Mouse (Mus musculus) heart, postnatal 0 days (tissue): ENCODE results near the gene Myl3. TPM values are rescaled to one million over a fixed set of nuclear protein-coding genes. Genes with fewer than 3 reads are reported as not detected.
A peak's percentile ranks its signal among the peaks of the same experiment; 100 is the strongest.

Source experiments
- ATAC-seq: fragments of 200-750 bp; cut with Nextera tagmentation; 2 replicates; pipeline ENCODE4 v1.8.0; 2017; ENCODE audit warnings: low read depth, moderate number of reproducible peaks, moderate library complexity; ENCODE audit not compliant: insufficient read depth
- DNase-seq: peaks from one replicate; pipeline ENCODE4 v3.0.0-alpha.2; 2016; ENCODE audit warnings: low spot score
- H3K27ac ChIP-seq: fragments of 300-500 bp; sonication (generic); 2 replicates; pipeline ENCODE4 v1.5.1; 2014; ENCODE audit warnings: low read depth, mild to moderate bottlenecking
- H3K27me3 ChIP-seq: fragments of 300-500 bp; sonication (generic); 2 replicates; pipeline ENCODE4 v1.6.1; 2014; ENCODE audit warnings: low read length, mixed read lengths; ENCODE audit not compliant: control insufficient read depth, insufficient read depth
- H3K36me3 ChIP-seq: fragments of 300-500 bp; sonication (generic); replicated peaks from 2 replicates; pipeline ENCODE4 v1.6.1; 2014; ENCODE audit warnings: low read length, mixed read lengths; ENCODE audit not compliant: control insufficient read depth, insufficient read depth
- H3K4me1 ChIP-seq: fragments of 300-500 bp; sonication (generic); 2 replicates; pipeline ENCODE4 v1.6.1; 2014; ENCODE audit warnings: antibody characterized with exemption; ENCODE audit not compliant: control insufficient read depth, insufficient read depth
- H3K4me2 ChIP-seq: fragments of 300-500 bp; sonication (generic); 2 replicates; pipeline ENCODE4 v1.6.1; 2014; ENCODE audit warnings: low read depth, mild to moderate bottlenecking, low read length, moderate library complexity
- H3K4me3 ChIP-seq: fragments of 300-500 bp; sonication (generic); 2 replicates; pipeline ENCODE4 v1.5.1; 2014; ENCODE audit warnings: low read depth, low read length
- H3K9ac ChIP-seq: fragments of 300-500 bp; sonication (generic); replicated peaks from 2 replicates; pipeline ENCODE4 v1.6.1; 2014; ENCODE audit warnings: low read depth, low read length, mixed read lengths
- H3K9me3 ChIP-seq: fragments of 300-500 bp; sonication (generic); replicated peaks from 2 replicates; pipeline ENCODE4 v1.6.1; 2016; ENCODE audit warnings: low read length; ENCODE audit not compliant: control insufficient read depth
- CTCF ChIP-seq: IDR thresholded peaks from 2 replicates; pipeline ENCODE4 v1.5.1; 2016; ENCODE audit warnings: antibody characterized with exemption, control low read depth, low read depth
- EP300 ChIP-seq: IDR thresholded peaks from 2 replicates; pipeline ENCODE4 v1.6.1; 2016; ENCODE audit warnings: antibody characterized with exemption, low read depth
- WGBS: fragments of 180-500 bp; shearing (Covaris S2); extraction: QIAGEN DNeasy Blood & Tissue Kit; methylation state at CpG from one replicate; pipeline ENCODE4 v1.1.7; 2014; 5-methylcytosine and 5-hydroxymethylcytosine counted together
- polyA plus RNA-seq: library from polyadenylated mRNA; unstranded; fragments of >200 nt; fragmentation: Nextera tagmentation; extraction: Ambion mirVana; gene quantifications from 2 replicates; pipeline ENCODE4 v1.2.1, GENCODE M21; 2015
- total RNA-seq: library from RNA; depleted of rRNA; stranded (reverse); fragments of >200 nt; gene quantifications from 2 replicates; pipeline ENCODE4 v1.2.3, GENCODE M21; 2014; ENCODE audit warnings: low replicate concordance

Gene Myl3
- total and polyA plus RNA-seq, 2 experiments from 2014 or later = 7,975 to 8,752 TPM

GRCm38 (mm10) chr9:110778100-110778499 lies 36.4 kb downstream of the Myl3 start:
- no peaks in the 10 kb centered on the region for H3K9me3 ChIP-seq
- H3K4me1 ChIP-seq = peaks cover 13% of the 10 kb centered on the region; the same call in 1 of the 2 replicates
- ATAC-seq = no peak
- no peak for TF ChIP-seq EP300
- no peak for TF ChIP-seq CTCF
- H3K27me3 ChIP-seq = 0 out of 2 replicates have a peak, but pooled peaks cover 3% of the 10 kb centered on the region
- DNase-seq = no peak
- 85% methylated on average over 1 of the region's 1 CpGs for WGBS
- no peak overlapping the region for H3K4me2 ChIP-seq
- H3K27ac ChIP-seq = no peak overlapping the region
- no peaks in the 10 kb centered on the region for H3K36me3 ChIP-seq
- no peak overlapping the region for H3K4me3 ChIP-seq
- H3K9ac ChIP-seq = no peak overlapping the region

- H3K36me3 ChIP-seq = no peaks in the 10 kb centered on the region
- DNase-seq (no peak), ATAC-seq (no peak)
- no peak overlapping the region for H3K27ac ChIP-seq
- H3K9ac ChIP-seq = no peak overlapping the region
- no peak overlapping the region for H3K4me3 ChIP-seq
- H3K4me2 ChIP-seq = no peak overlapping the region
- 79% methylated on average over 7 of the region's 7 CpGs for WGBS
- H3K9me3 ChIP-seq = no peaks in the 10 kb centered on the region
- peaks cover 13% of the 10 kb centered on the region; the same call in 1 of the 2 replicates for H3K4me1 ChIP-seq
- TF ChIP-seq CTCF (no peak), EP300 (no peak)
- 0 out of 2 replicates have a peak, but pooled peaks cover 3% of the 10 kb centered on the region for H3K27me3 ChIP-seq
These were observed 36.9 kb downstream of the Myl3 start for GRCm38 (mm10) chr9:110778559-110778958.

- H3K4me2 ChIP-seq = no peak overlapping the region
- H3K36me3 ChIP-seq = no peaks in the 10 kb centered on the region
- no peak overlapping the region for H3K27ac ChIP-seq
- no peak for DNase-seq
- no peak for ATAC-seq
- no peaks in the 10 kb centered on the region for H3K9me3 ChIP-seq
- 0 out of 2 replicates have a peak, but pooled peaks cover 3% of the 10 kb centered on the region for H3K27me3 ChIP-seq
- TF ChIP-seq CTCF = peak; percentile 37
- TF ChIP-seq EP300 = no peak
- no peak overlapping the region for H3K4me3 ChIP-seq
- 61% methylated on average over 5 of the region's 5 CpGs for WGBS
- no peak overlapping the region for H3K9ac ChIP-seq
- peaks cover 13% of the 10 kb centered on the region; the same call in 1 of the 2 replicates for H3K4me1 ChIP-seq
These were observed 37.7 kb downstream of the Myl3 start for GRCm38 (mm10) chr9:110779242-110779913.

GRCm38 (mm10) chr9:110781256-110781721 lies 39.6 kb downstream of the Myl3 start:
- Histone ChIP-seq H3K27ac (peak overlapping the region; percentile 67), H3K4me1 (peaks cover 5% of the 10 kb centered on the region; the same call in 1 of the 2 replicates), H3K9me3 (no peaks in the 10 kb centered on the region), H3K9ac (peak overlapping the region; percentile 34), H3K4me3 (peak overlapping the region; percentile 48), H3K27me3 (0 out of 2 replicates have a peak, but pooled peaks cover 3% of the 10 kb centered on the region), H3K4me2 (peak overlapping the region; percentile 79), H3K36me3 (no peaks in the 10 kb centered on the region)
- ATAC-seq (peak; percentile 92), DNase-seq (peak; percentile 82)
- under 1% methylated on average over 42 of the region's 43 CpGs for WGBS
- peak; percentile 79 for TF ChIP-seq CTCF
- TF ChIP-seq EP300 = no peak

- DNase-seq (peak; percentile 73), ATAC-seq (peak; percentile 69)
- Histone ChIP-seq H3K9me3 (no peaks in the 10 kb centered on the region), H3K4me2 (peak overlapping the region; percentile 79), H3K27me3 (0 out of 2 replicates have a peak, but pooled peaks cover 3% of the 10 kb centered on the region), H3K4me3 (peak overlapping the region; percentile 48), H3K4me1 (peaks cover 5% of the 10 kb centered on the region; the same call in 1 of the 2 replicates), H3K36me3 (no peaks in the 10 kb centered on the region), H3K9ac (peak overlapping the region; percentile 34), H3K27ac (peak overlapping the region; percentile 67)
- whole genome bisulfite sequencing = under 1% methylated on average over 22 of the region's 23 CpGs
- no peak for TF ChIP-seq EP300
- TF ChIP-seq CTCF = peak; percentile 16; the same call in 1 of the 2 replicates
These were observed 40.1 kb downstream of the Myl3 start for GRCm38 (mm10) chr9:110781731-110782130.
